Mouse (Mus musculus) heart, adult 2 months (tissue): ENCODE results near the gene Arl5c. TPM values are rescaled to one million over a fixed set of nuclear protein-coding genes. Genes with fewer than 3 reads are reported as not detected.
A peak's percentile ranks its signal among the peaks of the same experiment; 100 is the strongest.

ENCODE experiments used
- DNase-seq, 2 experiments: peaks; one replicate each; pipeline ENCODE4 v3.0.0; 2021
- H3K27ac ChIP-seq: fragments of 200-600 bp; 2 replicates; pipeline ENCODE4 v1.8.1; 2022
- H3K27me3 ChIP-seq: fragments of 200-500 bp; 2 replicates; pipeline ENCODE4 v1.6.1; 2012; ENCODE audit warnings: mild to moderate bottlenecking, low read length, inconsistent platforms, mixed read lengths; ENCODE audit not compliant: control insufficient read depth, insufficient read depth
- H3K36me3 ChIP-seq: fragments of 200-500 bp; 2 replicates; pipeline ENCODE4 v1.6.1; 2012; ENCODE audit warnings: low read length, inconsistent platforms; ENCODE audit not compliant: control insufficient read depth, insufficient read depth
- H3K4me1 ChIP-seq: fragments of 200-500 bp; 2 replicates; pipeline ENCODE4 v1.6.1; 2011; ENCODE audit warnings: low read length; ENCODE audit not compliant: control insufficient read depth, insufficient read depth
- H3K4me3 ChIP-seq: fragments of 200-600 bp; 2 replicates; pipeline ENCODE4 v1.8.1; 2022
- H3K79me2 ChIP-seq: fragments of 200-500 bp; replicated peaks from 2 replicates; pipeline ENCODE4 v1.6.1; 2012; ENCODE audit warnings: mild to moderate bottlenecking, inconsistent platforms, low read length, moderate library complexity, mixed read lengths; ENCODE audit not compliant: control insufficient read depth, insufficient read depth
- H3K9ac ChIP-seq: fragments of 200-500 bp; 2 replicates; pipeline ENCODE4 v1.6.1; 2012; ENCODE audit warnings: low read depth, mild to moderate bottlenecking, control low read depth, inconsistent platforms, low read length, mixed read lengths
- CTCF ChIP-seq: fragments of 200-600 bp; IDR thresholded peaks from 2 replicates; pipeline ENCODE4 v1.8.1; 2022; ENCODE audit warnings: antibody characterized with exemption, mild to moderate bottlenecking, moderate library complexity
- EP300 ChIP-seq: fragments of 200-500 bp; IDR thresholded peaks from 2 replicates; pipeline ENCODE4 v1.6.1; 2011; ENCODE audit warnings: low read depth, low read length, control low read depth; ENCODE audit not compliant: insufficient read depth
- POLR2A ChIP-seq: fragments of 200-500 bp; IDR thresholded peaks from 2 replicates; pipeline ENCODE4 v1.6.1; 2011; ENCODE audit warnings: mild to moderate bottlenecking, low read depth, low read length, control low read depth; ENCODE audit not compliant: insufficient read depth
- WGBS: fragments of 180-500 bp; shearing (Covaris S2); methylation state at CpG from one replicate; pipeline ENCODE4 v1.1.7; 2018; 5-methylcytosine and 5-hydroxymethylcytosine counted together
- intact Hi-C: fragments of 180-260 bp; cut with DNase I; formaldehyde crosslinking; loops from one replicate; pipeline ENCODE4 v1.15.1; 2025
- polyA plus RNA-seq: library from polyadenylated mRNA; depleted of rRNA; stranded (reverse); fragments of >200 nt; gene quantifications from 2 replicates; pipeline ENCODE4 v1.2.3, GENCODE M21; 2012
- total RNA-seq, 2 experiments: library from RNA; stranded (reverse); gene quantifications; 2 replicates each; pipeline ENCODE4 v1.2.3; 2021

Arl5c gene
- total and polyA plus RNA-seq, 3 experiments, result 0.66 to 2.8 (median 0.70) TPM

DNA sequence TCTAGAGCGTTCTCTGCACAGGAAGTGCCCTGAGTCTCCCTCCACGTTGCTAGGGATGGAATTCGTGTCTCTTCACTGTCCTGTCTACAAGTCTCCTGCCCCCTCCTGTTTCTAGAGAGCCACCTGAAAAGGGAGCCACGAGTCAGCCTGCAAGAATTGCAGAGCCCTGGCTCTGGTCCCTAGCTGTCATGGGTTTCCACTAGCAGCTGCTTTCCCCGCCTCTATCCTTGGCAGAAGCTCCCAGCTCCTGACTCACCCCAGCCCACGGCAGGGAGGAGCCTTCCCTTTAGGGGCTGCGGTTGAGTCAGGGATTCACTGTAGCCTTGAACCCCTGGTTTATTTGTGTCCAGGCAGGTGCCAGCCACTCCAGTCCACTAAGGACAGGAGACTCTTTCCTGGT lies 24.7 kb downstream of the Arl5c start:
- Histone ChIP-seq H3K9ac (no peak overlapping the region), H3K4me3 (peak overlapping the region; percentile 20; the same call in 1 of the 2 replicates), H3K79me2 (no peaks in the 10 kb centered on the region), H3K4me1 (peaks cover 6% of the 10 kb centered on the region), H3K36me3 (no peaks in the 10 kb centered on the region), H3K27me3 (no peaks in the 10 kb centered on the region), H3K27ac (peak overlapping the region; percentile 53; the same call in 1 of the 2 replicates)
- intact Hi-C loops, result no loop called here
- TF ChIP-seq CTCF, result no peak; the same call in 1 of the 2 replicates
- peak; percentile 85 for TF ChIP-seq EP300
- peak; percentile 82 to 90 for DNase-seq
- 5% methylated on average over 7 of the region's 7 CpGs for WGBS

GRCm38 (mm10) chr11:97970771-97971170 lies 25.2 kb downstream of the Arl5c start:
- H3K27me3 ChIP-seq, result no peaks in the 10 kb centered on the region
- no peaks in the 10 kb centered on the region for H3K36me3 ChIP-seq
- DNase-seq, result no peak
- H3K4me1 ChIP-seq, result peaks cover 6% of the 10 kb centered on the region
- intact Hi-C loops, result no loop called here
- H3K9ac ChIP-seq, result no peak overlapping the region
- WGBS, result 58% methylated on average over 7 of the region's 7 CpGs
- peak overlapping the region; percentile 20; the same call in 1 of the 2 replicates for H3K4me3 ChIP-seq
- peak overlapping the region; percentile 32; the same call in 1 of the 2 replicates for H3K27ac ChIP-seq
- TF ChIP-seq EP300 (no peak), CTCF (no peak), POLR2A (no peak)
- no peaks in the 10 kb centered on the region for H3K79me2 ChIP-seq

DNA sequence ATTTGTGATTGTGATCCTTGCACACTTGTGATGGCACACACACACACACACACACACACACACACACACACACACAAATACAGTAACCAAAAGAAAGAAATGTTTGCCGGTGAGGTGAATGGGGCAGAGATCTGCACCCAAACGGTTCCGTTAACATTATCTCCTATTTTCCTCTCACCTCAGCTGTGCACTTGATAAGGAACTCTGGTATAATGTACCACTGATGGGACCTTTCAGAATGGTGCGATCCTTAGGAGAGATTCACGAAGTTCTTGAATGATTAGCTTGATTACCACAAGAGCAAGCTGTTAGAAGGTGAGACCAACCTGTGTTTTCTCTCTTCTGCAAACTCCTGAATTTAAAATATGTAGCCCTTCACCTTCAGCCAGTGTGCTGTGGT lies 27.6 kb downstream of the Arl5c start:
- DNase-seq, result no peak
- TF ChIP-seq POLR2A (no peak), EP300 (no peak), CTCF (no peak)
- peaks cover 6% of the 10 kb centered on the region for H3K4me1 ChIP-seq
- no peak overlapping the region for H3K4me3 ChIP-seq
- H3K36me3 ChIP-seq, result no peaks in the 10 kb centered on the region
- 61% methylated on average over 5 of the region's 5 CpGs for WGBS
- H3K79me2 ChIP-seq, result no peaks in the 10 kb centered on the region
- no peak overlapping the region for H3K27ac ChIP-seq
- no peaks in the 10 kb centered on the region for H3K27me3 ChIP-seq
- intact Hi-C loops, result no loop called here
- no peak overlapping the region for H3K9ac ChIP-seq

GRCm38 (mm10) chr11:97967114-97967513 lies 28.9 kb downstream of the Arl5c start:
- Histone ChIP-seq H3K36me3 (no peaks in the 10 kb centered on the region), H3K27ac (no peak overlapping the region), H3K9ac (no peak overlapping the region), H3K27me3 (no peaks in the 10 kb centered on the region), H3K4me1 (peaks cover 6% of the 10 kb centered on the region), H3K4me3 (no peak overlapping the region), H3K79me2 (no peaks in the 10 kb centered on the region)
- DNase-seq, result peak; percentile 56 to 74
- no peak for TF ChIP-seq POLR2A
- TF ChIP-seq CTCF, result no peak
- no peak for TF ChIP-seq EP300
- 43% methylated on average over 2 of the region's 2 CpGs for WGBS
- intact Hi-C loops, result no loop called here

GRCm38 (mm10) chr11:97960907-97961306 lies 35.1 kb downstream of the Arl5c start:
- no peak for DNase-seq
- intact Hi-C loops, result no loop called here

GRCm38 (mm10) chr11:97959300-97959680 lies 36.7 kb downstream of the Arl5c start:
- no peak overlapping the region for H3K9ac ChIP-seq
- no peak for TF ChIP-seq POLR2A
- no peak for TF ChIP-seq CTCF
- no peak for TF ChIP-seq EP300
- H3K36me3 ChIP-seq, result no peaks in the 10 kb centered on the region
- WGBS, result 69% methylated on average over 5 of the region's 5 CpGs
- no peaks in the 10 kb centered on the region for H3K27me3 ChIP-seq
- H3K27ac ChIP-seq, result no peak overlapping the region
- no peak overlapping the region for H3K4me3 ChIP-seq
- no peak for DNase-seq
- intact Hi-C loops, result no loop called here
- no peaks in the 10 kb centered on the region for H3K79me2 ChIP-seq
- no peaks in the 10 kb centered on the region for H3K4me1 ChIP-seq

More at GRCm38 (mm10) chr11:97960907-97961306, 35.1 kb downstream of the Arl5c start:
- Histone ChIP-seq H3K4me3 (no peak overlapping the region), H3K27ac (no peak overlapping the region), H3K79me2 (no peaks in the 10 kb centered on the region), H3K27me3 (no peaks in the 10 kb centered on the region), H3K4me1 (no peaks in the 10 kb centered on the region), H3K9ac (no peak overlapping the region), H3K36me3 (no peaks in the 10 kb centered on the region)
- 95% methylated on average over 1 of the region's 1 CpGs for WGBS
- TF ChIP-seq EP300 (0 out of 2 replicates have a peak, but pooled peaks have one; percentile 13), CTCF (peak; percentile 55), POLR2A (no peak)
